Mouse (Mus musculus) right cerebral cortex, adult 2 months (tissue): Measurements from ENCODE around the gene Eri3.

Experiments used
- DNase-seq, 2 experiments: peaks; one replicate each; pipeline ENCODE4 v3.0.0; 2021 to 2022; ENCODE audit warnings: low spot score in 2 of 2

Gene Eri3

GRCm38 (mm10) chr4:117624660-117625059 is 74.5 kb downstream of the Eri3 start:
- no peak for DNase-seq

GRCm38 (mm10) chr4:117628464-117628863 is 78.3 kb downstream of the Eri3 start:
- DNase-seq = no peak

GRCm38 (mm10) chr4:117630053-117630670 is 80.0 kb downstream of the Eri3 start:
- DNase-seq = no peak

- no peak for DNase-seq
Measured at GRCm38 (mm10) chr4:117633527-117633926, 83.4 kb downstream of the Eri3 start.

- no peak for DNase-seq
Measured at GRCm38 (mm10) chr4:117634642-117635041, 84.5 kb downstream of the Eri3 start.

- DNase-seq = no peak
Measured at GRCm38 (mm10) chr4:117636152-117636551, 86.0 kb downstream of the Eri3 start.

- DNase-seq = no peak
Measured at GRCm38 (mm10) chr4:117636891-117637613, 86.9 kb downstream of the Eri3 start.

- no peak for DNase-seq
Measured at GRCm38 (mm10) chr4:117640925-117641703, 90.9 kb downstream of the Eri3 start.

- DNase-seq = no peak
Measured at GRCm38 (mm10) chr4:117641804-117642203, 91.6 kb downstream of the Eri3 start.

GRCm38 (mm10) chr4:117645031-117645435 is 94.9 kb downstream of the Eri3 start:
- peak in 1 of 2 experiments; percentile 27 for DNase-seq

GRCm38 (mm10) chr4:117645859-117646258 is 95.7 kb downstream of the Eri3 start:
- DNase-seq = peak in 1 of 2 experiments; percentile 43

GRCm38 (mm10) chr4:117646496-117646895 is 96.3 kb downstream of the Eri3 start:
- DNase-seq = no peak

GRCm38 (mm10) chr4:117646926-117647755 is 97.0 kb downstream of the Eri3 start:
- DNase-seq = no peak

GRCm38 (mm10) chr4:117651626-117652101 is 101.5 kb downstream of the Eri3 start:
- peak in 1 of 2 experiments; percentile 58 for DNase-seq

- DNase-seq = no peak
Measured at GRCm38 (mm10) chr4:117652727-117653126, 102.6 kb downstream of the Eri3 start.

- DNase-seq = no peak
Measured at GRCm38 (mm10) chr4:117654016-117654702, 104.0 kb downstream of the Eri3 start.

- no peak for DNase-seq
Measured at GRCm38 (mm10) chr4:117654703-117655499, 104.7 kb downstream of the Eri3 start.

- no peak for DNase-seq
Measured at GRCm38 (mm10) chr4:117655500-117655863, 105.3 kb downstream of the Eri3 start.

GRCm38 (mm10) chr4:117656961-117657360 is 106.8 kb downstream of the Eri3 start:
- DNase-seq = no peak

GRCm38 (mm10) chr4:117657646-117658045 is 107.5 kb downstream of the Eri3 start:
- peak; percentile 76 to 77 for DNase-seq
